Mouse (Mus musculus): Measurements from ENCODE around the gene Isg15. TPM values are rescaled to one million over a fixed set of nuclear protein-coding genes. Genes with fewer than 3 reads are reported as not detected.

Gene Isg15
- total RNA-seq, 2 experiments from 2014 or later = 1.2 to 1.8 TPM

- intact Hi-C loops (cut with DNase I) = no loop called here
- no peak for DNase-seq (ENCODE audit: low spot score in 2 of 2)
These were observed 8.3 kb upstream of the Isg15 start for GRCm38 (mm10) chr4:156208872-156209271.

- intact Hi-C loops (cut with DNase I) = loop anchor here (2.0 kb wide), 1 partner anchor 25 kb away; no protein-coding TSS in a partner anchor
- DNase-seq (ENCODE audit: low spot score in 2 of 2) = no peak
These were observed 3.0 kb upstream of the Isg15 start for GRCm38 (mm10) chr4:156203413-156204131.

GRCm38 (mm10) chr4:156203001-156203412, 2.4 kb upstream of the Isg15 start, which contains the start of gene AW011738:
AW011738 (plus strand) TSS chr4:156203304.
- DNase-seq (ENCODE audit: low spot score in 2 of 2) = peak; percentile 39 to 66

DNA sequence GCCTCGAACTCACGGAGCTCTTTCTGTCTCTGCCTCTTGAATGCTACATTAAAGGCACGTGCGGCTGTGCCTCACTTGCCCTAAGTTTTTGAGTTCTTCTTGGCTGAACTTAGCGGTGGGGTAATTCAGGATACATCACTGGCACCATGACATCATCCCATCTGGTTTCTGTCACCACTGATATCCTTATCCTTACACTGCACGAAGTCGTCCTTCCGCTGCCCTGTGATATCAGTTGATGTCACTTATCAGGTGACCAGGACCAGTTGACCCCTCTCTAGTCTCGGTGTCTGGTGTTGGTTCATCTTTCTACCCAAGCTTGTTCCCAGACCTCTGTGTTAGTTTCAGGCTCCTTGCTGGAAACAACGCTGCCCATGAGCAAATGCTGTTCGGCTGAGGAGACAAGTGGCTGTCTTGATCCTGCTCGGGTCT, 1.9 kb upstream of the Isg15 start:
- intact Hi-C loops (cut with DNase I) = no loop called here
- DNase-seq (ENCODE audit: low spot score in 2 of 2) = no peak

More at GRCm38 (mm10) chr4:156203001-156203412, 2.4 kb upstream of the Isg15 start, which contains the start of gene AW011738:
- intact Hi-C loops (cut with DNase I) = no loop called here

DNA sequence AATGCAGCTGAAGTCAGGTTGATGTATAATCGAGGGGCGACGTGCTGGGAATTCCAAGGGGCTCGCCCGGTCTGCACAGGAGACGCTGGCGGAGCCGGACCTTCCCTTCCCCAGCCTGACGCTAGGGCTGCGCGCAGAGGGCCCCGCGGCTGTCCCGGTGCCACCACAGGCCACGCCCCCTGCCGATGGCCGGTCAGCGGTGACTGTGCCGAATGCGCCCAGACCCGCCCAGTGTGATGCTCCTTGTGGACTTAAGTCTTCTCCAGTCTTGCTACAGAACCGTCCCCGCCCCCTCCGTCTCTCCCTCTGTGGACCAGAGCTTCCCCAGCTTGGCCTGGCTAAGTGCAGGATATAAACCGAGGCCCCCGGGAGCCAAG, 2.8 kb downstream of the Isg15 start:
- peak; percentile 67 to 73 for DNase-seq (ENCODE audit: low spot score in 2 of 2)
- intact Hi-C loops (cut with DNase I) = no loop called here

DNA sequence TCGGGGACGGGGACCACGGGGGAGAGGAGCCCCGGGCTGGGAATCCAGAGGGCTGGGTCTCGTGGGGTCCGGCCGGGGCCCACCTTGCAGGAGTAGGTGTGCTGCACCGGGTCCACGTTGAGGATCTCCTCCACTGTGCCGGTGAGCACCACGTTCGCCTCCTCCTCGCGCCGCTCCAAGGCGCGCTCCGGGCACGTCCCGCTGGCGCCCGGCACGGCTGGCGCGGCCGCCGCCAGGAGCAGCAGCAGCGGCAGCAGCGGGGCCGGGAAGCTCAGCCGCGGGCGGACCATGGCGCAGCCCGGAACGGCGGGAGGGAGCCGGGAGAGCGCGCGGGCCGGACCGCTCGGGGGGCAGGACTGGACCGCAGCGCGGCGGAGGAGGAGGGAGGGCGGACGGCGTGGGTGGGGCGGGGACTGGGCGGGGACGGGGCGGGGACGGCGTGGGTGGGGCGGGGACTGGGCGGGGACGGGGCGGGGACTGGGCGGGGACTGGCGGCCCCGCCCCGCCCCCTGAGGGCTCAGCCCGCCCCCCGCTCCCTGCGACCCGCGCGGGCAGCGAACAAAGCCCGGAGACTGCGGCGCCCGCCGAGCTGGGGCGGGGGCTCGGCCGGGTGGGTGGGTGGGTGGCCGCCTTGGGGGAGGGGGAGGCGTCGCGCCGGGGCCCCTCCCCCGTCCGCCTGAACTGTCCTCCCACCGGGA, 3.3 kb downstream of the Isg15 start, which contains the start of gene Agrn:
Gene Agrn, minus strand, starts transcription at position 358 of the 698 bp plus-strand sequence.
- intact Hi-C loops (cut with DNase I) = no loop called here
- DNase-seq (ENCODE audit: low spot score in 2 of 2) = peak in 1 of 2 experiments; percentile 59

GRCm38 (mm10) chr4:156195927-156196870, 4.4 kb downstream of the Isg15 start:
- peak in 1 of 2 experiments; percentile 26 for DNase-seq (ENCODE audit: low spot score in 2 of 2)
- intact Hi-C loops (cut with DNase I) = no loop called here

DNA sequence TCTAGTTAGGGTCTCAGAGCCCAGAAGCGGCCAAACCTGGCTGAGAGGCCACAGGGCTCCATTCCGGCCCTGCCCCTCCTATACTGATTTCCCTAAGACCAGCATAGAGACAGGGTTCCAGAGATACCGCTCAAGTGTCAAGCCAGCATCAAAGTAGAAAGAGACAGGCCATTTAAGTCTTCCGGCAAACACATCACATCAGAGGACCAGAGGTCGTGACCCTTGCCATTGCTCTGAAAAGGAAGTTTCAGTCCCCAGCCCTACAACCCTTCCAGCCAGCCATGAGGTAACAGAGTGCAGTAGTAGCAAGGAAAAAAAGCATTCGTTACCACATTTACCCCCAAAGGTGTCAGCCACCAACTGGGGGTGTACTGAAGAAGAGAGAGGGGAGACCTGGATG, 6.3 kb downstream of the Isg15 start:
- DNase-seq (ENCODE audit: low spot score in 2 of 2) = no peak
- intact Hi-C loops (cut with DNase I) = no loop called here

GRCm38 (mm10) chr4:156193906-156194305, 6.7 kb downstream of the Isg15 start:
- intact Hi-C loops (cut with DNase I) = no loop called here
- DNase-seq (ENCODE audit: low spot score in 2 of 2) = no peak

- DNase-seq (ENCODE audit: low spot score in 2 of 2) = no peak
These were observed 7.4 kb downstream of the Isg15 start for GRCm38 (mm10) chr4:156193200-156193590.

GRCm38 (mm10) chr4:156192421-156193199, 8.0 kb downstream of the Isg15 start:
- intact Hi-C loops (cut with DNase I) = no loop called here
- no peak for DNase-seq (ENCODE audit: low spot score in 2 of 2)

More at GRCm38 (mm10) chr4:156193200-156193590, 7.4 kb downstream of the Isg15 start:
- intact Hi-C loops (cut with DNase I) = no loop called here

DNA sequence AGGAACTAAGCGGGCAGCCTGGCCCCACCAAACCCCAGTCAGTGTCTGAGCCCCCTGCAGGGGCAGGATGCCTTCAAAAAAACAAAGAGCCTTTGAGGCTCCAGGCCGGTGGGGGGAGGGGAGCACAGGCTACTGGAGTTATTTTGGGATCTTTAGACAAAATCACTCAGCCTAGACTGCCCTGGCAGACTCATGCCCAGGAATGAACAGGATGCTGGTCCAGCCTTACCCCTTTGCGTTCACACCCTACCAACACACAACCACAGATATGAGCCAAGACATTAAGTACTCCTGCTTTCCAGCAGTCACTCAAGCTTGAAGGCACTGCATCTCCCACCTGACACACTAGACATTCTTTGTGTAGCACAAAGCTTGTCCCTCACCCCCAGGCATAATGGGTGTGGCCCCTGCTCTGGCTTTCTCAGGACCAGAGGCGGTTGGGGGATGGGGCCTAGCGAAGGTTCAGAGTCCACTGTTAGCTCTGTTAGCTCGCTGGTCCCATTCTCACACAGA, 11.8 kb downstream of the Isg15 start:
- intact Hi-C loops (cut with DNase I) = no loop called here

GRCm38 (mm10) chr4:156188162-156188810, 12.3 kb downstream of the Isg15 start:
- intact Hi-C loops (cut with DNase I) = no loop called here
- DNase-seq (ENCODE audit: low spot score in 2 of 2) = no peak

More for the DNA sequence above, 11.8 kb downstream of the Isg15 start:
- DNase-seq (ENCODE audit: low spot score in 2 of 2) = no peak

- peak; percentile 66 to 71 for DNase-seq (ENCODE audit: low spot score in 2 of 2)
- intact Hi-C loops (cut with DNase I) = no loop called here
These were observed 14.4 kb downstream of the Isg15 start for GRCm38 (mm10) chr4:156185950-156186850.

GRCm38 (mm10) chr4:156185456-156185949, 15.1 kb downstream of the Isg15 start:
- peak; percentile 25 to 30 for DNase-seq (ENCODE audit: low spot score in 2 of 2)
- intact Hi-C loops (cut with DNase I) = no loop called here

- intact Hi-C loops (cut with DNase I) = no loop called here
- no peak for DNase-seq (ENCODE audit: low spot score in 2 of 2)
These were observed 16.2 kb downstream of the Isg15 start for GRCm38 (mm10) chr4:156184291-156184954.
